Mouse (Mus musculus) lung, postnatal 0 days (tissue): ENCODE measurements at regions not wholly inside any gene's neighbourhood (a gene's known extent, or its start where the extent isn't known, plus 50 kb on each side); places are given as distances from the start of the nearest gene placed in this dataset.
"Not testable (repeated sequence)": the region's sequence is repeated elsewhere in the genome, so short reads cannot be mapped to it uniquely, and the experiment has no call there.

Source experiments
- CTCF ChIP-seq: IDR thresholded peaks from 2 replicates; pipeline ENCODE4 v1.5.1; 2016; ENCODE audit warnings: antibody characterized with exemption, mild to moderate bottlenecking
- EP300 ChIP-seq: IDR thresholded peaks from 2 replicates; pipeline ENCODE4 v1.6.1; 2016; ENCODE audit warnings: antibody characterized with exemption, mild to moderate bottlenecking, control low read depth

DNA sequence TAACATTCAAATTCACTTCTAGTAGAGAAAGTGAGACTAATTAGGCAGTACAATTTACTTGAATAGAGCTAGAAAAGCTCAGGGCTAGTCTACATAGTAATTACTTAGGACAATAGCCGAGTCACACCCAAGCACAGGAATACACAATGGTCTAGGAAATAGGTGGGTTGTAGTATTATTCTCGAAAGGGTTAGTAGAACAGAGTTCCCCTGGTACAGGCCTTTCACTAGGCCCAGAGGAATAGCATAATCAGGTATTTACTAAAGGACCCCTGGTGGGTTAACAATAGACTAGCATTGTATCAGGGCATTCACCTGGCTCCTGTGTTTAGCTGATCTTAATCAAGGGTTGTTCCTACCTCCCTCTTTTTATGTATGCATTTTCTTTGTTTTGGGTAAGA is 246.5 kb downstream of the Slco6d1 start:
- TF ChIP-seq CTCF, EP300: not testable (repeated sequence)
